Mouse (Mus musculus) kidney, embryonic 14.5 days (tissue): Measurements from ENCODE around the gene Prss21. TPM values are rescaled to one million over a fixed set of nuclear protein-coding genes. Genes with fewer than 3 reads are reported as not detected.

Experiments
- ATAC-seq: fragments of 200-750 bp; cut with Nextera tagmentation; 2 replicates; pipeline ENCODE4 v1.8.0; 2017; ENCODE audit warnings: moderate number of reproducible peaks, mild to moderate bottlenecking, moderate TSS enrichment, moderate library complexity; ENCODE audit not compliant: low FRiP score, low TSS enrichment
- H3K27ac ChIP-seq: fragments of 300-500 bp; sonication (generic); 2 replicates; pipeline ENCODE4 v1.5.1; 2014; ENCODE audit warnings: low read depth, mild to moderate bottlenecking, low read length, moderate library complexity, mixed read lengths
- H3K27me3 ChIP-seq: fragments of 300-500 bp; sonication (generic); 2 replicates; pipeline ENCODE4 v1.6.1; 2014; ENCODE audit warnings: mild to moderate bottlenecking, low read length; ENCODE audit not compliant: control insufficient read depth, insufficient read depth
- H3K36me3 ChIP-seq: fragments of 300-500 bp; sonication (generic); 2 replicates; pipeline ENCODE4 v1.6.1; 2014; ENCODE audit warnings: low read length, mixed read lengths; ENCODE audit not compliant: control insufficient read depth, insufficient read depth
- H3K4me1 ChIP-seq: fragments of 300-500 bp; sonication (generic); 2 replicates; pipeline ENCODE4 v1.6.1; 2014; ENCODE audit warnings: low read length, mixed read lengths; ENCODE audit not compliant: control insufficient read depth, insufficient read depth
- H3K4me2 ChIP-seq: fragments of 300-500 bp; sonication (generic); replicated peaks from 2 replicates; pipeline ENCODE4 v1.6.1; 2014; ENCODE audit warnings: low read depth, mild to moderate bottlenecking, low read length
- H3K4me3 ChIP-seq: fragments of 300-500 bp; sonication (generic); 2 replicates; pipeline ENCODE4 v1.5.1; 2014; ENCODE audit warnings: mild to moderate bottlenecking, low read length
- H3K9ac ChIP-seq: fragments of 300-500 bp; sonication (generic); 2 replicates; pipeline ENCODE4 v1.6.1; 2014; ENCODE audit warnings: low read depth, mild to moderate bottlenecking, low read length, moderate library complexity
- H3K9me3 ChIP-seq: fragments of 300-500 bp; sonication (generic); 2 replicates; pipeline ENCODE4 v1.6.1; 2016; ENCODE audit warnings: low read length; ENCODE audit not compliant: control insufficient read depth
- WGBS: fragments of 180-500 bp; shearing (Covaris S2); extraction: QIAGEN DNeasy Blood & Tissue Kit; methylation state at CpG from one replicate; pipeline ENCODE4 v1.1.7; 2014; 5-methylcytosine and 5-hydroxymethylcytosine counted together
- polyA plus RNA-seq: library from polyadenylated mRNA; unstranded; fragments of >200 nt; fragmentation: Nextera tagmentation; extraction: Ambion mirVana; gene quantifications from 2 replicates; pipeline ENCODE4 v1.2.1, GENCODE M21; 2014

Gene Prss21
- polyA plus RNA-seq, 1 experiment from 2014 or later: not detected

DNA sequence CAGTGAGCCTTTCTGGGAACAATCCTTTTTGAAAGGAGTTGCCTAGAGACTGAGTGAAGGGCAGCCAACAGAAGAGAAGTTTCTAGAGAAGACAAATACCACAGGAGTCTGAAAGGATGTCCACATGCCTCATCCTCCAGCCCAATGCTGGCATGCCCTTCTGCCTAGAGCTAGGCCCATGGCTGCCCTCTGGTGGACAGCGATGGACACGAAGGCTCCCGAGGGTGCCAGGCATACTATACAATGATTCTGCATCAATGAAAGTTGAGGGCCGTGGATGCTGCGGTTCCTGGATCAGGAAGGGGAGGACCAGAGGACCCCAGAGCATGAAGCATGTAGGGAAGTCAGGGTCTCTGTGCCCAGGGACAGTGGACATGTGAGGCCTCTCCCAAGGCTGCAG is 14.6 kb upstream of the Prss21 start:
- no peak overlapping the region for H3K9ac ChIP-seq
- ATAC-seq: peak; percentile 25; the same call in 1 of the 2 replicates
- no peak overlapping the region for H3K4me3 ChIP-seq
- H3K4me2 ChIP-seq: no peak overlapping the region
- H3K4me1 ChIP-seq: no peaks in the 10 kb centered on the region
- WGBS: 40% methylated on average over 5 of the region's 5 CpGs
- no peaks in the 10 kb centered on the region for H3K36me3 ChIP-seq
- no peaks in the 10 kb centered on the region for H3K27me3 ChIP-seq
- no peak overlapping the region for H3K27ac ChIP-seq
- 0 out of 2 replicates have a peak, but pooled peaks cover 2% of the 10 kb centered on the region for H3K9me3 ChIP-seq

DNA sequence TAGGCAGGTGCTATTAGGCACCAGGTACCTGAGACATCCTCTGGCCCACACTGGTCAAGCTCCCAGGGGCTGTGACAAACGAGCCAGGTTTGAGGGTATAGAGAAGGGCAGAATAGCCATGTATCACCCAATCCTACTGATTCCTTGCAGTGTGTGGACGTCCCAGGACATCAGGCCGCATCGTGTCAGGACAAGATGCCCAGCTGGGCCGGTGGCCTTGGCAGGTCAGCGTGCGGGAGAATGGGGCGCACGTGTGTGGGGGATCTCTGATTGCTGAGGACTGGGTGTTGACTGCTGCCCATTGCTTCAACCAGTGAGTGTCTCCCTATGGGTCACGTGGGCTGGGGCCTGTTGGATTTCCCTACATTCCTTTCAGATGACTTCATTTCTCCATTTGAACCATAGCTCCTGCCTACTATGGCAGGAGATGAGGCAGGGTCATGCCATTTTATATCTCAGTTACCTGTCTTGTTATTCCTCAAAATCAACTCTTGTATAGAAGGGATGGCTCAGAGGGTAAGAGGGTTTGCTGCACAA is 13.6 kb upstream of the Prss21 start:
- Histone ChIP-seq H3K4me2 (no peak overlapping the region), H3K27ac (no peak overlapping the region), H3K27me3 (no peaks in the 10 kb centered on the region), H3K9me3 (0 out of 2 replicates have a peak, but pooled peaks cover 2% of the 10 kb centered on the region), H3K9ac (no peak overlapping the region), H3K36me3 (no peaks in the 10 kb centered on the region), H3K4me1 (no peaks in the 10 kb centered on the region), H3K4me3 (no peak overlapping the region)
- no peak for ATAC-seq
- 88% methylated on average over 10 of the region's 10 CpGs for WGBS

- Histone ChIP-seq H3K27me3 (no peaks in the 10 kb centered on the region), H3K9ac (no peak overlapping the region), H3K9me3 (no peaks in the 10 kb centered on the region), H3K4me3 (no peak overlapping the region), H3K4me2 (no peak overlapping the region), H3K36me3 (no peaks in the 10 kb centered on the region), H3K27ac (no peak overlapping the region), H3K4me1 (no peaks in the 10 kb centered on the region)
- no peak for ATAC-seq
- 79% methylated on average over 6 of the region's 6 CpGs for WGBS
Observed at GRCm38 (mm10) chr17:23857193-23857592, 10.7 kb upstream of the Prss21 start.

GRCm38 (mm10) chr17:23857913-23858312 is 9.9 kb upstream of the Prss21 start:
- Histone ChIP-seq H3K9me3 (no peaks in the 10 kb centered on the region), H3K4me1 (no peaks in the 10 kb centered on the region), H3K4me2 (no peak overlapping the region), H3K27me3 (no peaks in the 10 kb centered on the region), H3K36me3 (no peaks in the 10 kb centered on the region), H3K4me3 (no peak overlapping the region), H3K27ac (no peak overlapping the region), H3K9ac (no peak overlapping the region)
- ATAC-seq: no peak
- 81% methylated on average over 2 of the region's 2 CpGs for WGBS

- no peak for ATAC-seq
- WGBS: 83% methylated on average over 4 of the region's 4 CpGs
- no peaks in the 10 kb centered on the region for H3K27me3 ChIP-seq
- no peak overlapping the region for H3K9ac ChIP-seq
- H3K4me3 ChIP-seq: no peak overlapping the region
- no peak overlapping the region for H3K27ac ChIP-seq
- no peaks in the 10 kb centered on the region for H3K36me3 ChIP-seq
- H3K4me1 ChIP-seq: no peaks in the 10 kb centered on the region
- H3K9me3 ChIP-seq: no peaks in the 10 kb centered on the region
- no peak overlapping the region for H3K4me2 ChIP-seq
Observed at GRCm38 (mm10) chr17:23862926-23863325, 4.9 kb upstream of the Prss21 start.

GRCm38 (mm10) chr17:23868513-23868912 is 657 bp downstream of the Prss21 start:
- H3K27ac ChIP-seq: no peak overlapping the region
- no peaks in the 10 kb centered on the region for H3K4me1 ChIP-seq
- no peaks in the 10 kb centered on the region for H3K27me3 ChIP-seq
- H3K9me3 ChIP-seq: no peaks in the 10 kb centered on the region
- no peak for ATAC-seq
- H3K4me2 ChIP-seq: no peak overlapping the region
- H3K4me3 ChIP-seq: no peak overlapping the region
- 81% methylated on average over 11 of the region's 11 CpGs for WGBS
- no peaks in the 10 kb centered on the region for H3K36me3 ChIP-seq
- no peak overlapping the region for H3K9ac ChIP-seq

DNA sequence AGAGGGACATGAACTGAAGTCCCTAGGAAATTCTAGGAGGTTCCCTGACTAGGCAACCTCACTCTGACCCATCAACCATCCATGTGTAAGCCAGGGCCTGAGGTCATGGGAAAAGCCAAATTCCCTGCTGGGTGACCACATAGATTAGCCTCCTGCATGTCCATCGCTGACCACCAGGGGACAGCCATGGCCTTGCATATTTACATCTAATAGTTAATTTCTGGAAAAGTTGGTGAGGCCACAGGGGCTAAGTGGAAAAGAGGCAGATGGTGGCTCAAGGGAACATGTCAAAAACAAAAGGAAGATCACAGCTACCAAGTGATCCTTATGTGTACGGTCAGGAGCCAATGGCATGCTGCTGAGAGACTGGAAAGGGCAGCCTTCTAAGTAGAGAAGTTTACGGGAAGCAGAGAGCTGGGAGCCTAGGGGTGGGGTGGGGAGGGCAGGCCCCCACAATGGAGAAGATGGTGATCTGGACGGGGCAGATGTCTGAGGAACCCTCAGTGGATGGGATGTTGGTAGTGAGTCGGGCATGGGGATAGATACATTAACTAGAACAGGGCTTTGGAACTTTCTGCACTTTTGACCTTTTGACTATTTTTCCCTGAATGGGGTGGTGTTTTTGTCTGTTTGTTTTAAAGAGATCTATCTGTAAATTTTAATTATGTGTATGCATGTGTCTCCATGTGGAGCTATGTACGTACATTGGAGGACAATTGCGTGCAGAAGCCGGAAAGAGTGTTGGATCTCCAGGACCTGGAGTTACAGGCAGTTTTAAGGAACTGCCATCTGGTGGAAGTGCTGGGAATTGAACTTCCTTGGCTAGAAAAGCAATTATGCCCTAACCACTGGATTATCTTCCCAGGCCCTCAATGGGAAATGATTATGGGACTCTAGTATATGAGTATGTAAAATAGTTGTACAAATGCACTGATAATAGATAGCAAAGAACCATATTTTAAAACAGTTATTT is 6.3 kb downstream of the Prss21 start:
- peak; percentile 75 for ATAC-seq
- Histone ChIP-seq H3K4me3 (no peak overlapping the region), H3K27ac (no peak overlapping the region), H3K36me3 (no peaks in the 10 kb centered on the region), H3K9me3 (no peaks in the 10 kb centered on the region), H3K9ac (no peak overlapping the region), H3K4me2 (no peak overlapping the region), H3K27me3 (no peaks in the 10 kb centered on the region), H3K4me1 (no peaks in the 10 kb centered on the region)
- WGBS: 48% methylated on average over 8 of the region's 8 CpGs

- 56% methylated on average over 3 of the region's 3 CpGs for WGBS
- no peak overlapping the region for H3K9ac ChIP-seq
- no peaks in the 10 kb centered on the region for H3K27me3 ChIP-seq
- H3K27ac ChIP-seq: no peak overlapping the region
- no peak for ATAC-seq
- no peak overlapping the region for H3K4me2 ChIP-seq
- no peaks in the 10 kb centered on the region for H3K4me1 ChIP-seq
- H3K9me3 ChIP-seq: no peaks in the 10 kb centered on the region
- no peak overlapping the region for H3K4me3 ChIP-seq
- no peaks in the 10 kb centered on the region for H3K36me3 ChIP-seq
Observed at GRCm38 (mm10) chr17:23876741-23877140, 8.9 kb downstream of the Prss21 start.

GRCm38 (mm10) chr17:23877166-23877565 is 9.3 kb downstream of the Prss21 start:
- no peak for ATAC-seq

More at GRCm38 (mm10) chr17:23877166-23877565, 9.3 kb downstream of the Prss21 start:
- Histone ChIP-seq H3K27me3 (no peaks in the 10 kb centered on the region), H3K9me3 (no peaks in the 10 kb centered on the region), H3K4me2 (no peak overlapping the region), H3K9ac (no peak overlapping the region), H3K4me3 (no peak overlapping the region), H3K36me3 (no peaks in the 10 kb centered on the region), H3K4me1 (no peaks in the 10 kb centered on the region), H3K27ac (no peak overlapping the region)
- 84% methylated on average over 2 of the region's 2 CpGs for whole genome bisulfite sequencing
